In the genomic region with DNA sequence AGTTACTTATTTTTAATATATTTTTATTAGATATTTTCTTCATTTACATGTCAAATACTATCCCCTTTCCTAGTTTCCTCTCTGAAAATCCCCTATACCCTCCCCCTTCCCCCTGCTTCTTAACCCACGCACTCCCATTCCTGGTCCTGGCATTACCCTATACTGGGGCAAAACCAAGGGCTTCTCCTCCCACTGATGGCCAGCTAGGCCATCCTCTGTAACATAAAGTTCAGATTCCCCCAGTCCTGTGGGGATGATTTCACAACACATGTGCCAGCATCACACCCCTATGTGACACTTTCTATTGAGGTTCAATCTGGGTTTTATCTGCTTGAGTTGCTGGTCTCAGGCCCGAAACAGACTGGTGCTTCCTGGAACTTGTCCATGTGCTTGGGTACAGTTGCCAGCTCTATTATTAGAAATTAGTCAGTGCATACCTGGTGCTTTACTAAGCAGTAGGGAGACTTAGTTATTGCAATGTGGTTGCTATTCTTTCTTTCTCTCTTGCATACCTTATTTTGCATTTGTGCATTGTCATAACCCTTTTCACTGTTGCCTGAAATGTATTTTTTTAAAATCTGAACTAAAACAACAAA, we compare ENCODE assay signal across 11 mouse cellular contexts.
DNase-seq lines count a peak whose midpoint lies in the region; ATAC-seq and TF ChIP-seq lines count a peak whose summit lies in the region.
"Had no signal": no experiment of that assay in that cellular context is flagged by ENCODE, and none has a peak within 500 bp of the region (broad histone marks: within the 10 kb centered on the region; RNA-seq: fewer than 3 reads in every experiment).

No protein-coding gene starts in this region.

- peak; percentile 10 to 66 for DNase-seq in heart, adult 9 months (ENCODE audit: low spot score in 2 of 2)
- peak; percentile 60 for DNase-seq in 3134 (ENCODE audit: extremely low read depth, insufficient read length, low spot score)
- peak; percentile 34 for DNase-seq in adipocyte (ENCODE audit: low spot score)
- DNase-seq in right cerebral cortex, postnatal 10 days (ENCODE audit: low spot score in 2 of 2), result no peak
- no peak for DNase-seq in lung, postnatal 4 days
- DNase-seq: lung, postnatal 14 days had no signal

- TF ChIP-seq POLR2A in embryonic fibroblast, embryonic 13.5 days (IDR thresholded peaks at IDR 0.05; ENCODE audit: low read depth, low read length), result no peak

- ATAC-seq in heart, embryonic 11.5 days (replicated peaks; ENCODE audit: insufficient number of reproducible peaks, low FRiP score, low TSS enrichment), result no peak
- ATAC-seq: activated CD4-positive, CD25-positive, alpha-beta regulatory T cell, adult 4 months had no signal

- no peaks in the 10 kb centered on the region for H3K36me3 ChIP-seq in heart, embryonic 11.5 days (ENCODE audit: control insufficient read depth, insufficient read depth, low read length)
- H3K36me3 ChIP-seq: limb, embryonic 15.5 days had no signal

- 73% methylated on average over 2 of the region's 2 CpGs for WGBS in heart, embryonic 11.5 days (ENCODE audit: insufficient replicate concordance)

- H3K9me3 ChIP-seq in heart, embryonic 11.5 days (replicated peaks; ENCODE audit: control insufficient read depth, low read length), result no peaks in the 10 kb centered on the region
- H3K9me3 ChIP-seq: limb, embryonic 15.5 days had no signal

- H3K4me2 ChIP-seq in heart, embryonic 11.5 days, result no peak overlapping the region
- H3K4me2 ChIP-seq: limb, embryonic 15.5 days had no signal

- H3K4me3 ChIP-seq in heart, embryonic 11.5 days (ENCODE audit: low read depth, low read length), result no peak overlapping the region
- no peak overlapping the region for H3K4me3 ChIP-seq in embryonic fibroblast, embryonic 13.5 days (ENCODE audit: insufficient read depth, low read length)
- H3K4me3 ChIP-seq: erythroblast, embryonic 14.5 days; limb, embryonic 15.5 days had no signal

- H3K4me1 ChIP-seq in heart, embryonic 11.5 days (ENCODE audit: control insufficient read depth, insufficient read depth, low read length), result no peaks in the 10 kb centered on the region
- peaks cover 3% of the 10 kb centered on the region for H3K4me1 ChIP-seq in embryonic fibroblast, embryonic 13.5 days (ENCODE audit: control insufficient read depth, insufficient read depth, low read length)
- H3K4me1 ChIP-seq: limb, embryonic 15.5 days had no signal

- H3K27ac ChIP-seq in heart, embryonic 11.5 days (ENCODE audit: low read depth, low read length), result no peak overlapping the region
- peak overlapping the region; percentile 45 for H3K27ac ChIP-seq in embryonic fibroblast, embryonic 13.5 days (ENCODE audit: insufficient read depth, low read length)
- H3K27ac ChIP-seq: limb, embryonic 15.5 days had no signal

- no peaks in the 10 kb centered on the region for H3K27me3 ChIP-seq in heart, embryonic 11.5 days (ENCODE audit: control insufficient read depth, insufficient read depth, low read length)
- H3K27me3 ChIP-seq: limb, embryonic 15.5 days had no signal

- no peak overlapping the region for H3K9ac ChIP-seq in heart, embryonic 11.5 days (ENCODE audit: low read depth, low read length)
- H3K9ac ChIP-seq: limb, embryonic 15.5 days had no signal

- TF ChIP-seq CTCF in embryonic fibroblast, embryonic 13.5 days (IDR thresholded peaks at IDR 0.05; ENCODE audit: borderline replicate concordance, insufficient read depth, low read length), result no peak

Comparison
In these comparisons a context has a peak if more than half of its experiments do, and no peak if none do; other contexts are left out.
1. DNase-seq: peak in heart, adult 9 months (2 of 2), 3134 (single experiment) and adipocyte (single experiment); none in right cerebral cortex, postnatal 10 days (0 of 2) and lung, postnatal 4 days (0 of 2).